Mouse (Mus musculus): Measurements from ENCODE around the gene Wwox. TPM values are rescaled to one million over a fixed set of nuclear protein-coding genes. Genes with fewer than 3 reads are reported as not detected.

The Wwox gene
- polyA plus RNA-seq, 2 experiments: 2.5 to 2.6 TPM

DNA sequence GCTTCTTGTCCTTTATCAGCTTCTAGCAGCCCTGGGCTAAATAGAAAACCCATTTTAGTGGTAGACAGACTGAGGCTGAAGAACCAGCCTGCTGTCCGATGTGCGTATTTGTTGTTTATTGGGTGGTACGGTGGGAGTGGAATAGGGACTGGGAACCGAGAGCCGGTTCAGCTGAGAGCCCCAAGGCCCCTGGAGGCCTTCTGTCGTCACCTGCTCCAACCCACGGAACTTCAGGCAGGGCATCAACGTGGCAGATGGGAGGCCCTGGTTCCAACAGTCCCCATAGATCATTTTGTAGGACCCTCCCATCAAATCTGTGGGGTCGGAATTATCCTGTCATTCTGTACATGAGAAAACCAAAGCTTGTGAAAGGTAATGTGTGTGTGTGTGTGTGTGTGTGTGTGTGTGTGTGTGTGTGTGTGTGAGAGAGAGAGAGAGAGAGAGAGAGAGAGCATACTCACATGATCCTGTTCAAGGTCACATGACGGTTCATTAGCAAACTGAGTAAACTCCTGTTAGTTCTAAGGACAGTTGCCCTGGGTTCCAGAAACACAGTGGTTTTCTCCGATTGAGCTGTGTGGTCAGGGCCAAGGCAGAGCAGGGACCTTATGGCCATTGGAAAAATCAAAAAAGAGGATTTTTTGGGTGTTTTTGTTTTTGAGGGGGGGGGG lies 443.6 kb downstream of the Wwox start:
- H3K4me1 ChIP-seq (replicated peaks; ENCODE audit: control insufficient read depth in 2 of 2, insufficient read depth in 2 of 2, low read length in 1 of 2): peaks cover 38 to 51% of the 10 kb centered on the region in 2 experiments
- H3K9ac ChIP-seq (replicated peaks): no peak overlapping the region
- H3K36me3 ChIP-seq (replicated peaks; ENCODE audit: control insufficient read depth, insufficient read depth, low read depth): no peaks in the 10 kb centered on the region
- no peak overlapping the region for H3K4me2 ChIP-seq (ENCODE audit: low read depth)
- ATAC-seq (ENCODE audit: insufficient read depth) (no peak), DNase-seq (ENCODE audit: low read depth in 3 of 3, low spot score in 3 of 3) (no peak)
- no peaks in the 10 kb centered on the region for H3K27me3 ChIP-seq (ENCODE audit: control insufficient read depth, insufficient read depth, low read length)
- H3K27ac ChIP-seq: no peak overlapping the region
- H3K4me3 ChIP-seq (ENCODE audit: insufficient read depth in 1 of 2, low read depth in 2 of 2, low read length in 2 of 2): no peak overlapping the region
- no peaks in the 10 kb centered on the region for H3K9me3 ChIP-seq (ENCODE audit: control insufficient read depth, low read length)
- no peak for TF ChIP-seq CTCF (IDR thresholded peaks at IDR 0.05; ENCODE audit: low read depth)
- no peak for TF ChIP-seq EP300 (IDR thresholded peaks at IDR 0.05; ENCODE audit: low read depth)
- WGBS (ENCODE audit: insufficient replicate concordance): 72% methylated on average over 11 of the region's 11 CpGs

DNA sequence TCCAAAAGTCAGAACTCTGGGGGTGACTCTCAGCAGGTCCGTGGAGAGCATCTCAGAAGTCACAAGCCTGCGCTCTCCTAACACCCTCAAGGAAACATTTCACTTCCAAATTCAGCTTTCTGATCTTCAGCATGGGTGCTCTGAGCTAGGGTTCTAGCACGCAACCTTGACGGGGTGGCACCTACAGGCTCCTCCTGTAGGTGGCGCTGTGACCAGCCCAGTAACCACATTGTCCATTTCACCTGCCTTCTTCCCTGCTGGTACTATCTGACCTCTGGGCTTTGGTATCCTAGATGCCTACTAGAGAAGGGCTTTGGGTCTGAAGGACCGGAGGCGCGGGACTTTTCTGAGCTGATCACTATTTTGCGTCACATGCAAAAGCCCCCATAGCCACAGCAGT lies 444.5 kb downstream of the Wwox start:
- no peak for TF ChIP-seq EP300 (IDR thresholded peaks at IDR 0.05; ENCODE audit: low read depth)
- peak; percentile 85 for TF ChIP-seq CTCF (IDR thresholded peaks at IDR 0.05; ENCODE audit: low read depth)
- Histone ChIP-seq H3K27me3 (ENCODE audit: control insufficient read depth, insufficient read depth, low read length) (no peaks in the 10 kb centered on the region), H3K9ac (replicated peaks) (no peak overlapping the region), H3K36me3 (replicated peaks; ENCODE audit: control insufficient read depth, insufficient read depth, low read depth) (no peaks in the 10 kb centered on the region), H3K4me1 (replicated peaks; ENCODE audit: control insufficient read depth in 2 of 2, insufficient read depth in 2 of 2, low read length in 1 of 2) (peaks cover 29 to 42% of the 10 kb centered on the region in 2 experiments), H3K4me3 (ENCODE audit: insufficient read depth in 1 of 2, low read depth in 2 of 2, low read length in 2 of 2) (no peak overlapping the region), H3K27ac (no peak overlapping the region), H3K9me3 (ENCODE audit: control insufficient read depth, low read length) (no peaks in the 10 kb centered on the region), H3K4me2 (ENCODE audit: low read depth) (no peak overlapping the region)
- DNase-seq (ENCODE audit: low read depth in 3 of 3, low spot score in 3 of 3) (no peak), ATAC-seq (ENCODE audit: insufficient read depth) (no peak)
- 67% methylated on average over 9 of the region's 9 CpGs for WGBS (ENCODE audit: insufficient replicate concordance)

DNA sequence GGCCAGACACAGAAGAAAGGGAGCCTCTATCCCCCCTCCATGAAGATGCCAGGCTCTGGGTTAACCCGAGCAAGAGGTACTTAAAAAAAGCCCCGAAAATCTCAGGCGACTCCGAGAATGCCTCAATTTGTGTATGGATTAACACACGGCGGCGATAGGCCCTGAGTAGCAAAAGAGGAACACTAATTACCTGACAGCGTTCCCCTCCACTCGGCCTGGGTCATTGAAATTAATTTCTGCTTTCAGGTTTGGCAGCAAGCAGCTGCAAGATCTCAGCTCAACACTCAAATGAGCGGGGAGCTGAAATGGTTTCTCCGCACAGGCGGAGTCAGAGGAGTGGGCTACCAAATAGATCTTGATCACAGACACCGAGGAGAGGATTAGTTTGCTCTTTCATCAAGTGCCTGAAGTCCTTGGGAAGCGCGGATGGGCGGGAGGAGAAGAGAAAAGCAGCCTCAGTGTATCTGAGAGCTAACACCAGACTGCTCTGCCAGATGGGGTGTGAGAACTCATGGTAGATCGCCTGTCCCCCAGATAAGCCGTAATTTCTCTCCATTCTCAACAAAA lies 445.7 kb downstream of the Wwox start:
- Histone ChIP-seq H3K27me3 (ENCODE audit: control insufficient read depth, insufficient read depth, low read length) (no peaks in the 10 kb centered on the region), H3K36me3 (replicated peaks; ENCODE audit: control insufficient read depth, insufficient read depth, low read depth) (no peaks in the 10 kb centered on the region), H3K27ac (no peak overlapping the region), H3K9me3 (ENCODE audit: control insufficient read depth, low read length) (no peaks in the 10 kb centered on the region), H3K4me2 (ENCODE audit: low read depth) (no peak overlapping the region), H3K4me3 (ENCODE audit: insufficient read depth in 1 of 2, low read depth in 2 of 2, low read length in 2 of 2) (no peak overlapping the region), H3K9ac (replicated peaks) (no peak overlapping the region), H3K4me1 (replicated peaks; ENCODE audit: control insufficient read depth in 2 of 2, insufficient read depth in 2 of 2, low read length in 1 of 2) (peaks cover 17 to 31% of the 10 kb centered on the region in 2 experiments)
- 69% methylated on average over 18 of the region's 18 CpGs for WGBS (ENCODE audit: insufficient replicate concordance)
- TF ChIP-seq CTCF (IDR thresholded peaks at IDR 0.05; ENCODE audit: low read depth): no peak
- TF ChIP-seq EP300 (IDR thresholded peaks at IDR 0.05; ENCODE audit: low read depth): no peak
- DNase-seq (ENCODE audit: low read depth in 3 of 3, low spot score in 3 of 3) (no peak), ATAC-seq (ENCODE audit: insufficient read depth) (no peak)

DNA sequence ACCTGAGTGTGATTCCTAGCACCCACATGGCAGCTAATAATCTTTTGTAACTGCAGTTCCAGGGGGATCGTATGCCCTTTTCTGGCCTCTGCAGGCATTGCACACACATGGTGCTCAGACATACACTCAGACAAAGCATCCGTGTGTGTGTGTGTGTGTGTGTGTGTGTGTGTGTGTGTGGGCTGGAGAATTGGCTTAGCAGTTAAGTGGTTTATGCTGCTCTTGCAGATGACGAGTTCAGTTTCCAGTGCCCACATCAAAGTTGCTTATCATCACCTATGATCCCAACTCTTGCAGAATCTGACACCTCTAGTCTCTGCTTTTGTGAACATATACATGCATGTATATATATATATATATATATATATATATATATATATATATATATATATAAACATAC lies 448.9 kb downstream of the Wwox start:
- Histone ChIP-seq H3K27me3 (ENCODE audit: control insufficient read depth, insufficient read depth, low read length) (no peaks in the 10 kb centered on the region), H3K36me3 (replicated peaks; ENCODE audit: control insufficient read depth, insufficient read depth, low read depth) (no peaks in the 10 kb centered on the region), H3K4me3 (ENCODE audit: insufficient read depth in 1 of 2, low read depth in 2 of 2, low read length in 2 of 2) (no peak overlapping the region), H3K9ac (replicated peaks) (no peak overlapping the region), H3K4me2 (ENCODE audit: low read depth) (no peak overlapping the region), H3K27ac (no peak overlapping the region), H3K4me1 (replicated peaks; ENCODE audit: control insufficient read depth in 2 of 2, insufficient read depth in 2 of 2, low read length in 1 of 2) (peaks cover 0 to 5% of the 10 kb centered on the region in 2 experiments; a peak in 1 of 4 replicates), H3K9me3 (ENCODE audit: control insufficient read depth, low read length) (no peaks in the 10 kb centered on the region)
- TF ChIP-seq CTCF (IDR thresholded peaks at IDR 0.05; ENCODE audit: low read depth) (no peak), EP300 (IDR thresholded peaks at IDR 0.05; ENCODE audit: low read depth) (no peak)
- WGBS (ENCODE audit: insufficient replicate concordance): 72% methylated on average over 3 of the region's 3 CpGs
- no peak for ATAC-seq (ENCODE audit: insufficient read depth)
- DNase-seq (ENCODE audit: low read depth in 3 of 3, low spot score in 3 of 3): no peak

DNA sequence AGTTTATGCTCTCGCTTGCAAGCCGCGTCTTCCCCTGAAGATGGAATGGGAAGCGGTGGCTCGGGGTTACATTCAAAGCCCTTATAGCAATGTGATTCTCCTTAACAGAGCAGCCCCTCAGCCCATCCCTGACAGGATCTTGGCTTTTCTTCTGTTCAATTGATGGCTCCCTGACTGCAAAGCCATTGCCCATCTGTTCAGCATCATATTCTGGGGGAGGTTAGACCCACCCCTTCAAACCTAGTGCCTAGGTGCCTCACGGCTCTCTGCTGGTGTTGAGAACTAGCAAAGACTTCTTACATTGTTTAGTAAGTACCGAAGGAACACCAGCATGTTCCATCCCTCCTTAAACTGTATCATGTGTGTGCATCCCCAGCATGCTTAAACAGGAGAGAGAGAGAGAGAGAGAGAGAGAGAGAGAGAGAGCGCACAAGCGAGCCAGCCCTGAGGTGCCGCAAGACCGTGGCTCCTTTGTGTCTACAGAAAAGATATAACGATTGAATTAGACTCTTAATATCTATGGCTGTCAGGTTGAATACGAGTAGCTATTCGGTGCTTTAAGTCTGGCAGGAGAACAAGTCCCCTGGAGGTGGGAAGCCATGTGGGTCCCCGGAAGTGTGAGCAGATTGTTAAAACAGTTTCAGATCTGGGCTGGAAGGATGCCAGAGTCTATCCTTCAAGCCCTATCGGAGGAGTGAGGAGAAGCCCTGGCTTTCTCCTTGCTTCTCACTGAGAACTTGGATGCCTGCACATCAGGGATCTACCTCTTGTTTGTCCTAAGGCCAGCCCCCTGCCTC lies 450.3 kb downstream of the Wwox start:
- no peak overlapping the region for H3K9ac ChIP-seq (replicated peaks)
- 74% methylated on average over 16 of the region's 16 CpGs for WGBS (ENCODE audit: insufficient replicate concordance)

More for the DNA sequence above, 450.3 kb downstream of the Wwox start:
- Histone ChIP-seq H3K4me3 (ENCODE audit: insufficient read depth in 1 of 2, low read depth in 2 of 2, low read length in 2 of 2) (no peak overlapping the region), H3K27ac (no peak overlapping the region), H3K36me3 (replicated peaks; ENCODE audit: control insufficient read depth, insufficient read depth, low read depth) (no peaks in the 10 kb centered on the region), H3K27me3 (ENCODE audit: control insufficient read depth, insufficient read depth, low read length) (no peaks in the 10 kb centered on the region), H3K4me1 (replicated peaks; ENCODE audit: control insufficient read depth in 2 of 2, insufficient read depth in 2 of 2, low read length in 1 of 2) (no peaks in the 10 kb centered on the region), H3K9me3 (ENCODE audit: control insufficient read depth, low read length) (no peaks in the 10 kb centered on the region), H3K4me2 (ENCODE audit: low read depth) (no peak overlapping the region)
- TF ChIP-seq CTCF (IDR thresholded peaks at IDR 0.05; ENCODE audit: low read depth) (no peak), EP300 (IDR thresholded peaks at IDR 0.05; ENCODE audit: low read depth) (no peak)
- DNase-seq (ENCODE audit: low read depth in 3 of 3, low spot score in 3 of 3) (no peak), ATAC-seq (ENCODE audit: insufficient read depth) (no peak)

Measured in liver, embryonic 14.5 days (tissue).